Mouse (Mus musculus) heart, embryonic 10.5 days (tissue): ENCODE data around the gene Znrf3. TPM values are rescaled to one million over a fixed set of nuclear protein-coding genes. Genes with fewer than 3 reads are reported as not detected.

Experiments used
- DNase-seq: peaks from one replicate; pipeline ENCODE4 v3.0.0-alpha.2; 2017; ENCODE audit warnings: low spot score
- H3K27ac ChIP-seq: fragments of 300-500 bp; sonication (generic); 2 replicates; pipeline ENCODE4 v1.5.1; 2016; ENCODE audit warnings: mild to moderate bottlenecking
- H3K27me3 ChIP-seq: fragments of 300-500 bp; sonication (generic); 2 replicates; pipeline ENCODE4 v1.6.1; 2016; ENCODE audit warnings: mild to moderate bottlenecking; ENCODE audit not compliant: poor library complexity, insufficient read depth, severe bottlenecking
- H3K36me3 ChIP-seq: fragments of 300-500 bp; sonication (generic); 2 replicates; pipeline ENCODE4 v1.6.1; 2016; ENCODE audit warnings: mild to moderate bottlenecking, moderate library complexity
- H3K4me1 ChIP-seq: fragments of 300-500 bp; sonication (generic); 2 replicates; pipeline ENCODE4 v1.6.1; 2016; ENCODE audit warnings: mild to moderate bottlenecking
- H3K4me3 ChIP-seq: fragments of 300-500 bp; sonication (generic); 2 replicates; pipeline ENCODE4 v1.5.1; 2016; ENCODE audit warnings: mild to moderate bottlenecking, moderate library complexity
- H3K9me3 ChIP-seq: fragments of 300-500 bp; sonication (generic); 2 replicates; pipeline ENCODE4 v1.6.1; 2016; ENCODE audit warnings: mild to moderate bottlenecking, moderate library complexity
- WGBS: fragments of 180-500 bp; shearing (Covaris S2); methylation state at CpG from one replicate; pipeline ENCODE4 v1.1.7; 2016; 5-methylcytosine and 5-hydroxymethylcytosine counted together
- polyA plus RNA-seq: library from polyadenylated mRNA; unstranded; fragments of >200 nt; fragmentation: Nextera tagmentation; extraction: Ambion mirVana; gene quantifications from 2 replicates; pipeline ENCODE4 v1.2.1, GENCODE M21; 2016

Znrf3 gene
- polyA plus RNA-seq, 1 experiment from 2014 or later, result 9.2 TPM

DNA sequence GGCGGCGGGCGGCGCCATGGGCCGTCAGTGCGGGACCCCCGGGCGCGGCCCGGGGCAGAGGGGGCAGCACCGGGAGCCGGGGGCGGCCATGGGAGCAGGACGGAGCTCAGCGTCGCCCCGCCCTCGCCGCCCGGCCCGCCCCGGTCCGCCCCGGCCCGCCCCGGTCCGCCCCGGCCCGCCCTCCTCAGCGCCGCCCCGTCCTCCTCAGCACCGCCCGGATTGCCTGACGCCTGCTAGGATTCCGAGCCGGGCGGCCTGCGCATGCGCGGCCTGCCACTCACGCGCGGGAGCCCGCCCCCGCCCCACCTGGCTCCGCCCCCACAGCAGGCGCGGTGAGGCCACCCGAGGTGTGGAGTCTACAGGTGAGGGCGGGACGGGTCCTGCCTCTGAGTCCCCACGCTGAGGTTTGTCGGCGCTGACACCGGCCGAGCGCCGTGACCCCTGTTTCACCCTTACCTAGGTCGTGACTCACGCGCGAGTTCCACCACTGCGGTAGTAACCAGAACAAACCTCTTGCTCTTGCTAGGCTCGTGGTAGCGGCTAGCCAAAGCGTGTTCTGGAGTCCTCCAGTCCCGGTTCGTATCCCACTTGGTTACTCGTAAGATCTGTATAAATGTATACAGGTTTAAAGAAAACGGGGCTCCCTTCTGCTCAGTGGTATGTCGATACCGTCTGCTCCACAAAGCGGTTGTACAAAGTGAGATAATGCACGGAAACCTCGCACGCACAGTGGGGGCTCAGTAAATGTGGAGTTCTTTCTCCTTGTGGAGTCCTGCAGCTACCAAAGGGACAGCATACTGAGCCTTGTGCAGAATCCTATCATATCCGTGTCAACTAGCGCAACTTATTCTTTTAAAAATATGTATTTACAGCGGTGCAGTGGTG lies 182.9 kb downstream of the Znrf3 start, which contains the start of gene Kremen1:
TSS of gene Kremen1 (minus strand) at position 51 of the 885 bp plus-strand sequence.
- Histone ChIP-seq H3K27ac (peak within 1 kb of the TSS; percentile 94), H3K27me3 (peaks cover 6% of the 10 kb centered on the region; the same call in 1 of the 2 replicates), H3K4me1 (peaks cover 50% of the 10 kb centered on the region), H3K4me3 (peak within 1 kb of the TSS; percentile 95), H3K36me3 (no peaks in the 10 kb centered on the region), H3K9me3 (no peaks in the 10 kb centered on the region)
- peak; percentile 95 for DNase-seq
- WGBS, result 2% methylated on average over 69 of the region's 80 CpGs

GRCm38 (mm10) chr11:5260942-5261459 lies 183.6 kb downstream of the Znrf3 start:
- peak; percentile 78 for DNase-seq
- Histone ChIP-seq H3K27me3 (peaks cover 6% of the 10 kb centered on the region; the same call in 1 of the 2 replicates), H3K27ac (peak overlapping the region; percentile 94), H3K4me1 (peaks cover 50% of the 10 kb centered on the region), H3K4me3 (peak overlapping the region; percentile 95), H3K36me3 (no peaks in the 10 kb centered on the region), H3K9me3 (no peaks in the 10 kb centered on the region)
- 1% methylated on average over 42 of the region's 42 CpGs for WGBS

DNA sequence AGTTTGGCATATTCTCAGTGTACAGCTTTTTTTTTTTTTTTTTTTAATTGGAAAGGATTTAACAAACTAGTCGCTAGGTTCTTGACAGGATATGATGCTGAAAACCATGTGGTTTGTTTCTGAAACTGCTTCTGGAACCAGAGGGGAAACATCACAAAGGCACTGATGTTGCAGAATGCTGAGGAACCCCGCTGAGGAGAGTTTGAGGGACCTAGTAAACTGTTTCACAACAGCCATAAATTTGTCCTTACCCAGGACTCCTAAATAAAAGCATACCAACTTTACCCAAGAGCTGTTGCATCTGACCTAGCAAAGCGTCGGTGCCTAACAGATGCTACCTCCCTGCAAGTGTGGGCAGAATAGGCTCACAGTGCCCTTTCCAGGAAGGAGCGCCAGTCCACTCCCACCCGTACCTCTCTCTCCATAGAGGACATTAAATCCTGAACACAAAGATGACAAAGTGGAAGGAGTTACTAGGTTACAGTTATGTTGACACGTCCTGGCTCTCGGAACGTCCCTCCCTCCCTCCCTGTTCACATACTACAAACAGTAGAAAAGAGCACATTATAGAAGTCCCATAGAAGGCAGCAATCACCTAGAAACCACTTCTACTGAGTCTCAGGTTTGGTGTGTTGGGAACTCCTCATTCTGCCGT lies 184.6 kb downstream of the Znrf3 start:
- Histone ChIP-seq H3K4me1 (peaks cover 50% of the 10 kb centered on the region), H3K36me3 (no peaks in the 10 kb centered on the region), H3K9me3 (no peaks in the 10 kb centered on the region), H3K27ac (no peak overlapping the region; the same call in 1 of the 2 replicates), H3K27me3 (peaks cover 6% of the 10 kb centered on the region; the same call in 1 of the 2 replicates), H3K4me3 (peak overlapping the region; percentile 95)
- 58% methylated on average over 10 of the region's 10 CpGs for WGBS
- no peak for DNase-seq

DNA sequence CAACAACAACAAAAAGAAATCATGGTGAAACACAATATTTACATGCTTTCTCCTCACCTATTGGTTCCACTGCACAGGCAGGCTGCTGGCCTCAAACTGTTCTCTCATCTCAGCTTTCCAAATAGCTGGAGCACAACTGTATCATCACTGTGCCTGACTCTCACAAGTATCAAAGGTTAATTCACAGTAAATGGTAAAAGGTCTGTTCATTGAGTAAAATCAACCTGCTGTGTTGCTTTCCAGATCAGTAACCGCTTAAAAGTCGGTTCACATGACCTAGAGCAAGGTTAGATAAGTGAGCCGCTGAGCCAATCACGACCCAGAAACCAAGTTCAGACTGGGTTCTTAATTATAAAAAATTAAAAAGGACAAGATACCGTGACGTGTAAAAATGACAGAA lies 186.6 kb downstream of the Znrf3 start:
- Histone ChIP-seq H3K36me3 (no peaks in the 10 kb centered on the region), H3K4me3 (no peak overlapping the region), H3K27me3 (peaks cover 2% of the 10 kb centered on the region; the same call in 1 of the 2 replicates), H3K27ac (no peak overlapping the region), H3K9me3 (no peaks in the 10 kb centered on the region), H3K4me1 (peaks cover 54% of the 10 kb centered on the region)
- DNase-seq, result no peak
- WGBS, result 93% methylated on average over 6 of the region's 6 CpGs

DNA sequence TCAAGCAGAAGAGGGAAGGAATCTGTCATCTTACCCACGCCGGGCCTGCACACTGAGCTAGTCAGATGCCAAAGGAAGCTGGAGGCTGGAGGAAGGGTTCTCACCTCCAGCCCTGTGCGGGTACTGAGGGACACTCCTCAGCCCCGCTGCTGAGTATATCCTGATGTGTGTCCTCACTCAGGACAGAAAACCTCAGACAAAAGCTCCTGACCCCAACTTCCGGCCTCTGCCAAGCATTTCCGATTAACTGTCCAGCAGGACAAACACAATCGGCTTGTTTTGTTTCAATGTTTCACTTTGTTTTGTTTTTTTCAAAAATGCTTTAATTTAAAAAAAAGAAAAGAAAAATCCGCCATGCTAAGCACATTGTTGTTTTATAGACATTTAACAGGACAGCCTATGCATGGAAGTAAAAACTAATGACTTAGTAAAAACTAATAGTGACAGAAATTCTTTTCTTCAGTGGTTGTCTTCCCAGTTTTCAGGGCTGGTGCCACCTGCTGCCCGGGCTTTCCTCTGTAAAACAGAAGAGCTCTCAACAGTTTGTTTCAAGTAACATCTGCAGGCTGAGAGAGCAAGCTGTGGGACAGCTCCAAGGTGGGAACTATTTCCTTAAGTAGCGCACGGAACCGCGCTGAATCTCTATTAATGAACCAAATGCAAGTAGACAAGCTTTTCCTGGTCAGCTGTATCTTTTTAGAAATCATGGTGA lies 187.3 kb downstream of the Znrf3 start:
- DNase-seq, result no peak
- H3K4me3 ChIP-seq, result no peak overlapping the region
- no peaks in the 10 kb centered on the region for H3K36me3 ChIP-seq
- 68% methylated on average over 13 of the region's 13 CpGs for WGBS
- no peaks in the 10 kb centered on the region for H3K27me3 ChIP-seq
- peaks cover 60% of the 10 kb centered on the region for H3K4me1 ChIP-seq
- H3K27ac ChIP-seq, result 0 out of 2 replicates have a peak overlapping the region, but pooled peaks have one; percentile 69
- H3K9me3 ChIP-seq, result no peaks in the 10 kb centered on the region

DNA sequence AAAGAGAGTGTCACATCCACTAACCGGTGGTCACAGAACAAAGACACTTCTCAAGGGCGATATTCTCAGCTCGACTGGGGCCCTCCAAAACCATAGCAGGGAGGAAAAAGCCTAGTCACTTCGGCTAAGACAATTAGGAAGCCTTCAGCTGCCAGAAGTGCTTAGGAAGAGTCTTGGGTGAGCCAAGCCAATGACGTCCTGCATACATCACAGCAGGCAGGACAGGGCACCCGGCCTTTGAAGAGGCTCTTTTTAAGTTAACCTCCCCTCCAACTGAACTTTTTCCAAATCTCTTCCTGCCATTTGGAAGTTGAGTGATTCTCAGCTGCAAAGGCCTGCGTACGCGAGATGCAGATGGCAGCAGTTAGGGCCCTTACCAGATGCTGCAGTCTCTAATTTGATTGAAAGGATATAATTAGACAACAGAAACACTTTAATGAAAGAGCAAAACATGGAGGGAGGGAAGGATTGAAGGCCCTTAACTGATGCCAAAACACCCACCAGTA lies 189.1 kb downstream of the Znrf3 start:
- no peak for DNase-seq
- H3K27ac ChIP-seq, result 0 out of 2 replicates have a peak overlapping the region, but pooled peaks have one; percentile 26
- no peaks in the 10 kb centered on the region for H3K27me3 ChIP-seq
- H3K36me3 ChIP-seq, result no peaks in the 10 kb centered on the region
- H3K9me3 ChIP-seq, result no peaks in the 10 kb centered on the region
- 43% methylated on average over 9 of the region's 9 CpGs for WGBS
- peaks cover 64% of the 10 kb centered on the region for H3K4me1 ChIP-seq
- no peak overlapping the region for H3K4me3 ChIP-seq

DNA sequence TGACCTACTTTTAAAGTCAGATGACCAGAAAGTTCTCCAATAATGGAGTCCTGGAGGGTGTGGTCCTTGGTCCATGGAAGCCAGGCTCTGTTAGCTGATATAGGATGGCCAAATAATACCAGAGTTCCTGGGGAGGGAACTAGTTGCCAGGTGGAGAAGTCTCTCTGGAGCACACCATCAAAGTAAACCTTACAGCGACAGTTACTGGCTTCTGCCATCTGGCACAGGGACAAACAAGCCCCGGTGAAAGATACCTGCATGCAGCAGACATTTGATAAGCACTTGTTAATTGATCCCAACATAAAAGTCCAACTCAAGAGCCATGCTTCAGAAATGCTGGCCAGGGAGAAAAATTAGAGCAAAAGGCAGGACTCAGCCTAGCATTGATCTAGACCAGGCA lies 190.6 kb downstream of the Znrf3 start:
- no peak overlapping the region for H3K4me3 ChIP-seq
- no peaks in the 10 kb centered on the region for H3K9me3 ChIP-seq
- H3K4me1 ChIP-seq, result peaks cover 55% of the 10 kb centered on the region
- H3K27me3 ChIP-seq, result no peaks in the 10 kb centered on the region
- DNase-seq, result no peak
- no peak overlapping the region for H3K27ac ChIP-seq
- WGBS, result 71% methylated on average over 2 of the region's 2 CpGs
- no peaks in the 10 kb centered on the region for H3K36me3 ChIP-seq

DNA sequence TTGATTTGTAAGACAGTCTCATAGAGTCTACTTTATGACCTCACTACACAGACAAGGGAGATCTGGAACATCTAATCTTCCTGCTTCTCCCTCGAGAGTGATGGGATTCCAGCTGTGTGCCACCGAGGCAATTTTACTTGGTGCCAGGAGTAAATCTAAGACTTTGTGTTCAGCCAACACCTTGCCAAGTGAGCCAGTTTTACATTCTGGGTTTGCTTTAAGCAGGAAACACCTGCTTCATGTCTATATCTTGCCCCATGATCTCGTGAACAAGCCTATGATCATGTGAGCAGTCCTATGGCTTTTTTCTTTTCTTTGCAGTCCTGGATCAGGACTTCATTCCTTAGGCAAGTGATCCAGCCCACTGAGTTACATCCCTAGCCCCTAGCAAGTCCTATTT lies 191.1 kb downstream of the Znrf3 start:
- no peak for DNase-seq
- Histone ChIP-seq H3K36me3 (no peaks in the 10 kb centered on the region), H3K9me3 (no peaks in the 10 kb centered on the region), H3K4me1 (peaks cover 57% of the 10 kb centered on the region), H3K27me3 (no peaks in the 10 kb centered on the region), H3K27ac (no peak overlapping the region), H3K4me3 (no peak overlapping the region)
- WGBS, result 67% methylated on average over 3 of the region's 3 CpGs

- H3K4me1 ChIP-seq, result peaks cover 60% of the 10 kb centered on the region
- no peak for DNase-seq
- 78% methylated on average over 8 of the region's 8 CpGs for WGBS
- no peaks in the 10 kb centered on the region for H3K27me3 ChIP-seq
- no peak overlapping the region for H3K4me3 ChIP-seq
- H3K27ac ChIP-seq, result no peak overlapping the region
- H3K9me3 ChIP-seq, result no peaks in the 10 kb centered on the region
- no peaks in the 10 kb centered on the region for H3K36me3 ChIP-seq
Measured at GRCm38 (mm10) chr11:5252727-5253126, 191.9 kb downstream of the Znrf3 start.

GRCm38 (mm10) chr11:5251112-5251511 lies 193.5 kb downstream of the Znrf3 start:
- Histone ChIP-seq H3K27me3 (no peaks in the 10 kb centered on the region), H3K36me3 (no peaks in the 10 kb centered on the region), H3K4me3 (no peak overlapping the region), H3K9me3 (no peaks in the 10 kb centered on the region), H3K27ac (no peak overlapping the region), H3K4me1 (peaks cover 48% of the 10 kb centered on the region)
- WGBS, result 76% methylated on average over 6 of the region's 6 CpGs
- no peak for DNase-seq

DNA sequence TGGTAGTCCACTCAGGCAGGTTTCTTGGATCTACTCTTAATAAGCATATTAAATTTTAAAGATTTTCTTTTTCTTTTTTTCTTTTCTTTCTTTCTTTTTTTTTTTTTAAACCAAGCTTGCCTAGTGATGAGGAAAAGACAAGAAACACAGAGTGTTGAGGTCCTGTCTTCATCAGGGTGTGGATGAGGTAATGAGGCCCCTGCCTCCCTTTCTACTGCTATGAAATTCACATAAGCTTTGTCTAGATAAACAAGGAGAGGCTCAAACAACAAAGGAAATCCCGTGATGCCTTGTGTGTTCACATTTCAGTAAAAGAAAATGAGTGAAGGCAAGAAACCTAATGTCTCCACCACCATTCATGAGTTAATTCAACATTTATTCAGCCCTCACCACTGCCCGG lies 196.4 kb downstream of the Znrf3 start:
- H3K4me1 ChIP-seq, result peaks cover 44% of the 10 kb centered on the region
- no peak for DNase-seq
- no peaks in the 10 kb centered on the region for H3K9me3 ChIP-seq
- WGBS, result 80% methylated on average over 2 of the region's 2 CpGs
- H3K4me3 ChIP-seq, result no peak overlapping the region
- no peaks in the 10 kb centered on the region for H3K27me3 ChIP-seq
- peaks cover 4% of the 10 kb centered on the region for H3K36me3 ChIP-seq
- H3K27ac ChIP-seq, result no peak overlapping the region

DNA sequence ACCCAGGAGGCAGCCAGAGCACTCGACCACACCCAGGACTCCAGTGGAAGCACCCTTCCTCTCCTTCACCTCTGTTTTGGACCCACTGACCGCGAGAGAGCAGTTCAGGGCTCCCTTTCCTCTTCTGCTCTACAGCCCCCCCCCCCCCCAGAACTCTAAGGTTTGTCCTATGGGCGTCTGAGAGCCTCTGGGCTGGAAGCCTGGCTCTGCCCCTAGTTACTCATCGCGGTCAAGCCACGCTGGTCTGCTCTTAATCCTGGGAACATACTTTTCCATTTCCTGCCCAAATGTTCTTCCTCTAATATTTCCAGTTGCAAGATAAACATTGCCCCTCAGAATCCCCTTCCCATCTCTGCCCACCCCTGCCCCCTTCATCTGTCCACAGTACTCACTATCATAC lies 199.2 kb downstream of the Znrf3 start:
- 76% methylated on average over 7 of the region's 7 CpGs for WGBS

More for the DNA sequence above, 199.2 kb downstream of the Znrf3 start:
- peaks cover 22% of the 10 kb centered on the region for H3K36me3 ChIP-seq
- H3K4me1 ChIP-seq, result peaks cover 39% of the 10 kb centered on the region
- no peak overlapping the region for H3K4me3 ChIP-seq
- no peak for DNase-seq
- H3K27me3 ChIP-seq, result no peaks in the 10 kb centered on the region
- no peaks in the 10 kb centered on the region for H3K9me3 ChIP-seq
- H3K27ac ChIP-seq, result peak overlapping the region; percentile 32; the same call in 1 of the 2 replicates
